Mouse (Mus musculus) liver, embryonic 15.5 days (tissue): ENCODE data around the gene Fgfr3. TPM values are rescaled to one million over a fixed set of nuclear protein-coding genes. Genes with fewer than 3 reads are reported as not detected.
A peak's percentile ranks its signal among the peaks of the same experiment; 100 is the strongest.

Source experiments
- ATAC-seq: fragments of 200-750 bp; cut with Nextera tagmentation; 2 replicates; pipeline ENCODE4 v1.8.0; 2017; ENCODE audit warnings: moderate number of reproducible peaks, mild to moderate bottlenecking, moderate library complexity; ENCODE audit not compliant: insufficient read depth
- H3K27ac ChIP-seq: fragments of 300-500 bp; sonication (generic); replicated peaks from 2 replicates; pipeline ENCODE4 v1.5.1; 2015; ENCODE audit warnings: mild to moderate bottlenecking, inconsistent platforms
- H3K27me3 ChIP-seq: fragments of 300-500 bp; sonication (generic); 2 replicates; pipeline ENCODE4 v1.6.1; 2015; ENCODE audit warnings: mild to moderate bottlenecking, inconsistent platforms
- H3K36me3 ChIP-seq: fragments of 300-500 bp; sonication (generic); replicated peaks from 2 replicates; pipeline ENCODE4 v1.6.1; 2015; ENCODE audit warnings: moderate library complexity, mild to moderate bottlenecking, inconsistent platforms
- H3K4me1 ChIP-seq: fragments of 300-500 bp; sonication (generic); replicated peaks from 2 replicates; pipeline ENCODE4 v1.6.1; 2015; ENCODE audit warnings: inconsistent platforms
- H3K4me2 ChIP-seq: fragments of 300-500 bp; sonication (generic); 2 replicates; pipeline ENCODE4 v1.6.1; 2015; ENCODE audit warnings: moderate library complexity, mild to moderate bottlenecking, inconsistent platforms
- H3K4me3 ChIP-seq: fragments of 300-500 bp; sonication (generic); replicated peaks from 2 replicates; pipeline ENCODE4 v1.5.1; 2015; ENCODE audit warnings: mild to moderate bottlenecking, inconsistent platforms
- H3K9ac ChIP-seq: fragments of 300-500 bp; sonication (generic); 2 replicates; pipeline ENCODE4 v1.6.1; 2015; ENCODE audit warnings: moderate library complexity, mild to moderate bottlenecking, inconsistent platforms
- H3K9me3 ChIP-seq: fragments of 300-500 bp; sonication (generic); replicated peaks from 2 replicates; pipeline ENCODE4 v1.6.1; 2016; ENCODE audit warnings: inconsistent platforms
- WGBS: fragments of 180-500 bp; shearing (Covaris S2); methylation state at CpG from one replicate; pipeline ENCODE4 v1.1.7; 2015; ENCODE audit warnings: mixed read lengths; ENCODE audit not compliant: insufficient replicate concordance; 5-methylcytosine and 5-hydroxymethylcytosine counted together
- polyA plus RNA-seq: library from polyadenylated mRNA; unstranded; fragments of >200 nt; fragmentation: Nextera tagmentation; extraction: Ambion mirVana; gene quantifications from 2 replicates; pipeline ENCODE4 v1.2.1, GENCODE M21; 2015

The Fgfr3 gene
- polyA plus RNA-seq, 1 experiment from 2014 or later = 2.7 TPM

DNA sequence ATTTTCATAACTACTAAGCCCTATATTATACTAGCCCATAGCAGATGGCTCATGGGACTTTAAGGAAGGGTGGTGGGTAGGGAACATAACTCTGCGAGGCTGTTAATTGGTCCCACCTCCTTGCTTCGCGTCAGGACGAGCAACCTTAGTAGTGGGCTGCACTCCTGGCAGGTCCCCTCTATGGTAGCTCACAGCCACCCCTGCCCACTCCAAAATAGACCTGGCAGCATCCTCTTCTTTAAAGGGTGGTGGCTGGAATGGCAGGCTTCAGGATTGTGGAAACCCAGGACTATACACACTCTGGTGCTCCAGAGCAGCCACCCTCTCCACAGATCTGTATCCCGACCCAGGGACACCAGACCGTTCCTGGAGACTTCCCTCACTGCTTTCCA, 61.5 kb downstream of the Fgfr3 start:
- H3K4me2 ChIP-seq = peak overlapping the region; percentile 91
- no peak overlapping the region for H3K27ac ChIP-seq
- H3K9me3 ChIP-seq = no peaks in the 10 kb centered on the region
- H3K27me3 ChIP-seq = no peaks in the 10 kb centered on the region
- peak; percentile 1; the same call in 1 of the 2 replicates for ATAC-seq
- WGBS = 9% methylated on average over 6 of the region's 6 CpGs
- H3K4me1 ChIP-seq = peaks cover 35% of the 10 kb centered on the region
- no peaks in the 10 kb centered on the region for H3K36me3 ChIP-seq
- H3K4me3 ChIP-seq = peak overlapping the region; percentile 93
- peak overlapping the region; percentile 82 for H3K9ac ChIP-seq

Other genes with a start within 250 kb of the Fgfr3 start
- 18.3 and 19.7 TPM in 2 replicates for gene Fam53a, start 92.0 kb upstream of the Fgfr3 start, polyA plus RNA-seq
- gene Gm9903, start 91.7 kb upstream of the Fgfr3 start, polyA plus RNA-seq = 0.08 TPM in 2 replicates
- gene Slbp, start 69.1 kb upstream of the Fgfr3 start, polyA plus RNA-seq = 246 and 270 TPM in 2 replicates
- 134 and 140 TPM in 2 replicates for gene Tacc3, start 63.5 kb upstream of the Fgfr3 start, polyA plus RNA-seq
- 20.6 and 23.1 TPM in 2 replicates for gene Tmem129, start 63.3 kb upstream of the Fgfr3 start, polyA plus RNA-seq
- 18.9 and 21.3 TPM in 2 replicates for gene Letm1, start 61.1 kb downstream of the Fgfr3 start, polyA plus RNA-seq
- 23.0 and 26.9 TPM in 2 replicates for gene Nsd2, start 99.1 kb downstream of the Fgfr3 start, polyA plus RNA-seq
- gene Nelfa, start 214.7 kb downstream of the Fgfr3 start, polyA plus RNA-seq = 24.7 and 26.1 TPM in 2 replicates